Mouse (Mus musculus) ES-Bruce4 (cell line): Measurements from ENCODE around the gene Cubn. TPM values are rescaled to one million over a fixed set of nuclear protein-coding genes. Genes with fewer than 3 reads are reported as not detected.

Experiments
- H3K27ac ChIP-seq: 2 replicates; pipeline ENCODE4 v1.5.1; 2012; ENCODE audit warnings: low read length, inconsistent platforms; ENCODE audit not compliant: insufficient read depth
- H3K27me3 ChIP-seq: 2 replicates; pipeline ENCODE4 v1.6.1; 2012; ENCODE audit warnings: mild to moderate bottlenecking, low read length, inconsistent platforms; ENCODE audit not compliant: control insufficient read depth, poor library complexity, insufficient read depth, severe bottlenecking
- H3K36me3 ChIP-seq: 2 replicates; pipeline ENCODE4 v1.6.1; 2012; ENCODE audit warnings: inconsistent platforms, mild to moderate bottlenecking, low read length, moderate library complexity; ENCODE audit not compliant: control insufficient read depth, poor library complexity, insufficient read depth, severe bottlenecking
- H3K4me1 ChIP-seq: one replicate; pipeline ENCODE4 v1.8.1; 2011; ENCODE audit warnings: low read length; ENCODE audit not compliant: control insufficient read depth, insufficient read depth
- H3K4me3 ChIP-seq: 2 replicates; pipeline ENCODE4 v1.5.1; 2011; ENCODE audit warnings: low read depth, mild to moderate bottlenecking, low read length
- H3K9ac ChIP-seq: 2 replicates; pipeline ENCODE4 v1.6.1; 2012; ENCODE audit warnings: low read depth, mild to moderate bottlenecking, inconsistent platforms; ENCODE audit not compliant: poor library complexity, severe bottlenecking
- H3K9me3 ChIP-seq: replicated peaks from 2 replicates; pipeline ENCODE4 v1.6.1; 2012; ENCODE audit warnings: mild to moderate bottlenecking, low read length, inconsistent platforms; ENCODE audit not compliant: control insufficient read depth, poor library complexity, insufficient read depth, severe bottlenecking
- CTCF ChIP-seq: IDR thresholded peaks from one replicate; pipeline ENCODE4 v1.8.1; 2011; ENCODE audit warnings: low read depth, low read length
- EP300 ChIP-seq: IDR thresholded peaks from 2 replicates; pipeline ENCODE4 v1.6.1; 2011; ENCODE audit warnings: low read depth, low read length; ENCODE audit not compliant: insufficient read depth
- POLR2A ChIP-seq: IDR thresholded peaks from one replicate; pipeline ENCODE4 v1.8.1; 2011; ENCODE audit warnings: low read length; ENCODE audit not compliant: insufficient read depth
- polyA plus RNA-seq: library from polyadenylated mRNA; stranded (reverse); fragments of >200 nt; gene quantifications from 2 replicates; pipeline ENCODE4 v1.2.4, GENCODE M21; 2011; ENCODE audit warnings: low read depth; ENCODE audit not compliant: missing spikeins, insufficient read depth, insufficient read length

Cubn gene
- polyA plus RNA-seq, 1 experiment = 0.21 TPM

DNA sequence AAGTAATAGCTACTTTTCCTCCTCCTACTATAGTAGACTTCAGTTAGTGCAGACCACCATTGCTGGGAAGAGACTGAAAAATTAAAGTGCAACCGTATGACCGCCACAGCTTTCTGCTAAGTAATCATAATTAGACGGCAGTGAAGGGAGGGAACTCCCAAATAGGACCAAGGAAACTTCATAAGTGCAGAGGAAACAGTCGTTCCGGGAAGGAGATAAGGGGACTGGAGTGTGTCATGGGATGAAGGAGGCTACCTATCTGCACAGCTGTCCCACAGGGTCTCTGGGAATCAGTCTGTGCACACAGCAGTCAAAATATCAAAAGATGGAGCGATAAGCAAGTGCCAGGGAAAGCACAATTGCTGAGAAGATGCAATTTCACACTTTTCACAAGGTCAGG is 39.0 kb upstream of the Cubn start:
- no peak overlapping the region for H3K4me3 ChIP-seq
- no peak overlapping the region for H3K27ac ChIP-seq
- no peak overlapping the region for H3K9ac ChIP-seq
- TF ChIP-seq POLR2A (no peak), EP300 (no peak), CTCF (no peak)
- H3K9me3 ChIP-seq = no peaks in the 10 kb centered on the region
- no peaks in the 10 kb centered on the region for H3K4me1 ChIP-seq
- no peaks in the 10 kb centered on the region for H3K36me3 ChIP-seq
- H3K27me3 ChIP-seq = no peaks in the 10 kb centered on the region

DNA sequence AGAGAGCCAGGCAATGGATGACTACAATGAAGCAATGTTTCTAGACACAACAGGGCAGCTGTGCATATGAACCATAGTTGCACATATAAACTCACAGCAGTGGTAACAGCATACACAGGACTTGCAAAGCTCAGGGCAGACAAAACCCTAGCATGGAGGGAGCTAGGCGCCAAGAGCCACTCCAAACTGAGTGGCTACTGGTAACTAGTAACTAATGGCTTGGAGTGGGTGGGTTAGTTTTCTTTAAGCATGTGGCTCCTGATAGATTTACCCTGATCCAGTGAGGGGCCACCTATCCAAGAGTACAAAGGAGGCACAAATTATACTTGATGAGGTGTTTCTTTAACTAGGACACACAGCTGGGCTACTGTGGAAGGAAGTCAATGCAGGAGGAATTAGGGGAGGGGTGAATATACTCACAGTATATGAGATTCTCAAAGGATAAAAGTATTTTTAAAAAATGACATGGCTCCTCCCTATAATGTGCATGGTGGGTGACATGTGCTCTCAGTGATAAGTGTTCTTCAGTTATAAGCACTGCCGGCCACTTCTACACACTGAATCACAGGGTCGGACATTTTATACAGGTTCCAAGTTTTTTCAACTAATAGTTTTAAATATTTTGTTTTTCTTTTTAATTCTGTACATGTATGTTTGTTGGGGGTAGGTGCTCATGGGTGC is 37.8 kb upstream of the Cubn start:
- Histone ChIP-seq H3K36me3 (no peaks in the 10 kb centered on the region), H3K9me3 (no peaks in the 10 kb centered on the region), H3K4me3 (no peak overlapping the region), H3K9ac (no peak overlapping the region), H3K27me3 (no peaks in the 10 kb centered on the region), H3K4me1 (no peaks in the 10 kb centered on the region), H3K27ac (no peak overlapping the region)
- TF ChIP-seq EP300 (no peak), POLR2A (no peak), CTCF (no peak)

DNA sequence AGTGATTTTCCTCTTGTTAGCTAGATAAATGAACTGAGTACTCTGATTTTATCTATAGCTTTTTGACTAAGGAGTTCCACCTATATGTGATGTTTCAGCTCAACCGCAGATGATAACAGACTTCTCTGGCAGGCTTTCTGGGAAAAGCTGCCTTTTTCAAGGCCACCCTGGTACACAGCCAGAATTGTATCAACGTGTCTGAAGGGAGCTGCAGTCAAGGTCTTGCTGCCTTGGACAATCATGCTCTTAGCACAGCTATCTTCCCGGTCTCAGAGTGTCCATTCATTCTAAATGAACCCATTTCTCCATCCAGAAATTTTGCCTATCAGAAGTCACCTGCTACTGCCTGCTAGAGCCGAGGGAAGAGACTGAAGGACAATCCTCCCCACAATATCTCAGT is 35.9 kb upstream of the Cubn start:
- Histone ChIP-seq H3K27me3 (no peaks in the 10 kb centered on the region), H3K4me1 (no peaks in the 10 kb centered on the region), H3K27ac (no peak overlapping the region), H3K9ac (no peak overlapping the region), H3K4me3 (no peak overlapping the region), H3K36me3 (no peaks in the 10 kb centered on the region), H3K9me3 (no peaks in the 10 kb centered on the region)
- TF ChIP-seq CTCF (no peak), EP300 (no peak), POLR2A (no peak)

DNA sequence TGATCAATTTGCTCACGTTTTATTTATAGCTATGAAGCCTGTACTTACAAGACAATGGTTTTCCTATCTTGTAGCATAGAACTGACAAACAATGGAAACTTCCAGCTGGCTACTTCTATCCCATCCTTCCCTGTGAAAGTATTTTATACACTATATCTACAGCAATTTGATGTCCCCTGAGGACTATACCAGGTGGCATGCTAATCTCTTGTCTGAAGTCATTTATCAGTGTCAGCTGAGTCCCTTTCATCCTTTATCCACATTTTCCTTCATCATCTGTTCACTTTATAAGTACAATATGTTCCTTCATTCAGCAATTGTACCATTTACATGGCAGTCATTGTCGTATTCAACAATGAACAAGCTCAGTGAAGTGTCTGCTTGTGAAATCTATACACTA is 35.5 kb upstream of the Cubn start:
- no peaks in the 10 kb centered on the region for H3K27me3 ChIP-seq
- TF ChIP-seq POLR2A = no peak
- TF ChIP-seq CTCF = no peak
- TF ChIP-seq EP300 = no peak
- no peak overlapping the region for H3K4me3 ChIP-seq
- H3K4me1 ChIP-seq = no peaks in the 10 kb centered on the region
- H3K9ac ChIP-seq = no peak overlapping the region
- no peaks in the 10 kb centered on the region for H3K9me3 ChIP-seq
- H3K36me3 ChIP-seq = no peaks in the 10 kb centered on the region
- H3K27ac ChIP-seq = no peak overlapping the region

DNA sequence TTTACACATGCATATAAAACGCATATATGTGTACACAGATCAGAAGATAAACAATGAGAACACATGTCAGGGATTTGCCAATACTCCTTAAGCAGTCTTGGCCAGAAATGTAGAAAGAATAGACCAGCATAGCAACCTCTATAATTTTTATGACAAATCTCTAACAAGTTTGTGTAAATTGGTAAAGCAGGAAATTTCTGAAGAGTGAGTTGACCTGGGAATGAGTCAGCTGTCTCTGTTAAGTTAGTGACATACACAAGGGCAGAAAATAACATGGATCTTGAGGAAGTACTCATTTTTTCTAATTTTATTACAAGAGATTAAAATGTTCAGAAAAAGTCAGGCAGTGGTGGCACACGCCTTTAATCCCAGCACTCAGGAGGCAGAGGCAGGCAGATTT is 34.6 kb upstream of the Cubn start:
- H3K27me3 ChIP-seq = no peaks in the 10 kb centered on the region
- H3K4me3 ChIP-seq = no peak overlapping the region
- H3K9me3 ChIP-seq = no peaks in the 10 kb centered on the region
- no peak overlapping the region for H3K9ac ChIP-seq
- no peaks in the 10 kb centered on the region for H3K4me1 ChIP-seq
- TF ChIP-seq CTCF = no peak
- TF ChIP-seq EP300 = no peak
- TF ChIP-seq POLR2A = no peak
- H3K27ac ChIP-seq = no peak overlapping the region
- no peaks in the 10 kb centered on the region for H3K36me3 ChIP-seq

DNA sequence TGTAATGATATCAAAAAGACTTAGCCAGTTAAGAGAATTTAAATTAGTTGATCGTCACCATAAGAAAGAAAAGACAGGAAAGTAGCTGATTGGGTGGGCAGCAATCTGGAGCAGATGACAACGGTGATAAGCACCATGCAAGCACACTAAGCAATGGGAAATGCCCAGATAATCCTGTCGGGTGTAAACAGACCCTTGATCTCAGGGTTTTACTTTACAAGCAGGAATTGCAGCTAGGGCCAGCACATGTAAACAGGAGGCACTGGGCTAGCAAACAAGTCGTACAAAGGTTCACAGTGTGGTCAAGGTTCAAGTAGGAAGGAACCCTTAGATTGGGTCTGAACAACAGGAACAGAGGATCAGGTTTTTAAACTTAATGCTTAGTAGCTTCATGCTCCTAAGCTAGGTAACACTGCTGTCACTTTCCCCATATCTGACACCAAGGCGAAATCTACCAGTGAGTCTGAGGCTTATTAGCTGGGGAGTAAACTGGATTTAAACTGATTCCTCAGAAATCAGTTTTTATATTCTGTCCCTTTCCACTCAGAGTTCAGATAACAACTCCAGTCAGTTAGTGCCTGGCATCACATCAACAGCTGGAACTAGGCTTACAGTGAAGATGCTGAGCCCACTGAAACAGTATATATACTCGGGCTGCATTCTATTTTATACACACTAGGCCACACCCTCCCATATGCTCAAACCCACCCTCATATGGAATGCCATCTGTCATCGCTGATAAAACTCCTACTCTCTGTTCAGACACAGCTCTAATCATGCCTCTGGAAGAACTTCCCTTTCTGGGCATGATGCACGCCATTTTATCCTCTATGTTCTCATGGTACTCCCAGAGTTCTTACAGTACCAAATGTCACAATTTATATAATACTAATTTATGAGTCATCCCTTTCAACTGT is 32.2 kb upstream of the Cubn start:
- no peaks in the 10 kb centered on the region for H3K27me3 ChIP-seq
- H3K27ac ChIP-seq = no peak overlapping the region
- H3K4me3 ChIP-seq = no peak overlapping the region
- no peak for TF ChIP-seq EP300
- TF ChIP-seq POLR2A = no peak
- TF ChIP-seq CTCF = no peak
- H3K9ac ChIP-seq = no peak overlapping the region
- H3K36me3 ChIP-seq = no peaks in the 10 kb centered on the region
- H3K9me3 ChIP-seq = no peaks in the 10 kb centered on the region
- H3K4me1 ChIP-seq = no peaks in the 10 kb centered on the region
